Mouse (Mus musculus): Measurements from ENCODE around the gene Neurod6. TPM values are rescaled to one million over a fixed set of nuclear protein-coding genes. Genes with fewer than 3 reads are reported as not detected.
"Not testable (repeated sequence)": the region's sequence is repeated elsewhere in the genome, so short reads cannot be mapped to it uniquely, and the experiment has no call there.

The Neurod6 gene
- 23.1 and 28.7 TPM in 2 replicates for polyA plus RNA-seq (2015; fragmentation: Nextera tagmentation; extraction: Ambion mirVana)

- 60% methylated on average over 4 of the region's 4 CpGs for WGBS
- Histone ChIP-seq H3K27me3 (peaks cover 6% of the 10 kb centered on the region), H3K9me3 (no peaks in the 10 kb centered on the region), H3K36me3 (no peaks in the 10 kb centered on the region), H3K4me1 (replicated peaks) (peaks cover 11% of the 10 kb centered on the region), H3K4me2 (replicated peaks) (peak within 1 kb of the TSS; percentile 7; the same call in 1 of the 2 replicates), H3K9ac (replicated peaks) (no peak within 1 kb of the TSS), H3K4me3 (replicated peaks) (peak within 1 kb of the TSS; percentile 9), H3K27ac (peak within 1 kb of the TSS; percentile 22; the same call in 1 of the 2 replicates)
- ATAC-seq, result peak; percentile 55
Observed at GRCm38 (mm10) chr6:55680974-55681373, at the start of gene Neurod6. Neurod6 (minus strand) TSS chr6:55681263.

- H3K4me3 ChIP-seq (replicated peaks), result no peak overlapping the region
- whole genome bisulfite sequencing, result 38% methylated on average over 5 of the region's 5 CpGs
- H3K36me3 ChIP-seq, result no peaks in the 10 kb centered on the region
- no peaks in the 10 kb centered on the region for H3K9me3 ChIP-seq
- no peak overlapping the region for H3K9ac ChIP-seq (replicated peaks)
- no peak overlapping the region for H3K4me2 ChIP-seq (replicated peaks)
- no peak overlapping the region for H3K27ac ChIP-seq
- no peaks in the 10 kb centered on the region for H3K27me3 ChIP-seq
- ATAC-seq, result peak; percentile 45; the same call in 1 of the 2 replicates
- no peaks in the 10 kb centered on the region for H3K4me1 ChIP-seq (replicated peaks)
Observed at GRCm38 (mm10) chr6:55717209-55717608, 36.1 kb upstream of the Neurod6 start.

GRCm38 (mm10) chr6:55715446-55715845 lies 34.4 kb upstream of the Neurod6 start:
- no peaks in the 10 kb centered on the region for H3K27me3 ChIP-seq
- no peak overlapping the region for H3K4me3 ChIP-seq (replicated peaks)
- no peaks in the 10 kb centered on the region for H3K4me1 ChIP-seq (replicated peaks)
- no peak for ATAC-seq
- 85% methylated on average over 6 of the region's 6 CpGs for WGBS
- no peak overlapping the region for H3K9ac ChIP-seq (replicated peaks)
- H3K9me3 ChIP-seq, result no peaks in the 10 kb centered on the region
- no peak overlapping the region for H3K27ac ChIP-seq
- no peak overlapping the region for H3K4me2 ChIP-seq (replicated peaks)
- H3K36me3 ChIP-seq, result no peaks in the 10 kb centered on the region

GRCm38 (mm10) chr6:55710913-55711312 lies 29.9 kb upstream of the Neurod6 start:
- 90% methylated on average over 4 of the region's 4 CpGs for whole genome bisulfite sequencing
- not testable (repeated sequence) for H3K27ac ChIP-seq; H3K9ac ChIP-seq (replicated peaks); H3K27me3 ChIP-seq; H3K4me1 ChIP-seq (replicated peaks); H3K4me3 ChIP-seq (replicated peaks); H3K36me3 ChIP-seq; H3K9me3 ChIP-seq; H3K4me2 ChIP-seq (replicated peaks); ATAC-seq

GRCm38 (mm10) chr6:55704759-55705104 lies 23.7 kb upstream of the Neurod6 start:
- H3K4me2 ChIP-seq (replicated peaks), result no peak overlapping the region
- 100% methylated on average over 1 of the region's 1 CpGs for WGBS
- H3K27me3 ChIP-seq, result no peaks in the 10 kb centered on the region
- no peak overlapping the region for H3K9ac ChIP-seq (replicated peaks)
- H3K9me3 ChIP-seq, result no peaks in the 10 kb centered on the region
- H3K36me3 ChIP-seq, result no peaks in the 10 kb centered on the region
- no peak for ATAC-seq
- H3K4me1 ChIP-seq (replicated peaks), result no peaks in the 10 kb centered on the region
- no peak overlapping the region for H3K4me3 ChIP-seq (replicated peaks)
- no peak overlapping the region for H3K27ac ChIP-seq

- no peaks in the 10 kb centered on the region for H3K9me3 ChIP-seq
- 87% methylated on average over 8 of the region's 8 CpGs for WGBS
- no peaks in the 10 kb centered on the region for H3K36me3 ChIP-seq
- H3K4me1 ChIP-seq (replicated peaks), result no peaks in the 10 kb centered on the region
- no peak overlapping the region for H3K9ac ChIP-seq (replicated peaks)
- no peak for ATAC-seq
- H3K4me2 ChIP-seq (replicated peaks), result no peak overlapping the region
- no peak overlapping the region for H3K27ac ChIP-seq
- no peaks in the 10 kb centered on the region for H3K27me3 ChIP-seq
- H3K4me3 ChIP-seq (replicated peaks), result no peak overlapping the region
Observed at GRCm38 (mm10) chr6:55704061-55704758, 23.1 kb upstream of the Neurod6 start.

GRCm38 (mm10) chr6:55700392-55701386 lies 19.6 kb upstream of the Neurod6 start:
- Histone ChIP-seq H3K36me3 (no peaks in the 10 kb centered on the region), H3K4me3 (replicated peaks) (no peak overlapping the region), H3K9ac (replicated peaks) (no peak overlapping the region), H3K27me3 (no peaks in the 10 kb centered on the region), H3K27ac (no peak overlapping the region), H3K4me2 (replicated peaks) (no peak overlapping the region), H3K4me1 (replicated peaks) (no peaks in the 10 kb centered on the region), H3K9me3 (no peaks in the 10 kb centered on the region)
- 42% methylated on average over 4 of the region's 4 CpGs for WGBS
- no peak for ATAC-seq

- no peak for ATAC-seq
- no peaks in the 10 kb centered on the region for H3K9me3 ChIP-seq
- H3K9ac ChIP-seq (replicated peaks), result no peak overlapping the region
- H3K4me3 ChIP-seq (replicated peaks), result no peak overlapping the region
- no peaks in the 10 kb centered on the region for H3K27me3 ChIP-seq
- no peak overlapping the region for H3K27ac ChIP-seq
- no peaks in the 10 kb centered on the region for H3K36me3 ChIP-seq
- WGBS, result 93% methylated on average over 2 of the region's 2 CpGs
- H3K4me2 ChIP-seq (replicated peaks), result no peak overlapping the region
- no peaks in the 10 kb centered on the region for H3K4me1 ChIP-seq (replicated peaks)
Observed at GRCm38 (mm10) chr6:55690015-55690531, 9.0 kb upstream of the Neurod6 start.

- Histone ChIP-seq H3K4me1 (replicated peaks) (no peaks in the 10 kb centered on the region; the same call in 1 of the 2 replicates), H3K4me2 (replicated peaks) (no peak overlapping the region), H3K9ac (replicated peaks) (no peak overlapping the region), H3K4me3 (replicated peaks) (no peak overlapping the region), H3K27me3 (no peaks in the 10 kb centered on the region), H3K27ac (no peak overlapping the region), H3K9me3 (no peaks in the 10 kb centered on the region), H3K36me3 (no peaks in the 10 kb centered on the region)
- 83% methylated on average over 4 of the region's 4 CpGs for WGBS
- no peak for ATAC-seq
Observed at GRCm38 (mm10) chr6:55683506-55683905, 2.4 kb upstream of the Neurod6 start.

GRCm38 (mm10) chr6:55682886-55683285 lies 1.8 kb upstream of the Neurod6 start:
- Histone ChIP-seq H3K9ac (replicated peaks) (no peak overlapping the region), H3K36me3 (no peaks in the 10 kb centered on the region), H3K27me3 (no peaks in the 10 kb centered on the region), H3K4me3 (replicated peaks) (no peak overlapping the region), H3K4me1 (replicated peaks) (no peaks in the 10 kb centered on the region; the same call in 1 of the 2 replicates), H3K27ac (no peak overlapping the region), H3K9me3 (no peaks in the 10 kb centered on the region), H3K4me2 (replicated peaks) (no peak overlapping the region)
- no peak for ATAC-seq
- 77% methylated on average over 7 of the region's 7 CpGs for WGBS

GRCm38 (mm10) chr6:55678571-55679185 lies 2.4 kb downstream of the Neurod6 start:
- Histone ChIP-seq H3K36me3 (no peaks in the 10 kb centered on the region), H3K27me3 (peaks cover 6% of the 10 kb centered on the region), H3K4me2 (replicated peaks) (peak overlapping the region; percentile 6; the same call in 1 of the 2 replicates), H3K9ac (replicated peaks) (no peak overlapping the region), H3K9me3 (no peaks in the 10 kb centered on the region), H3K27ac (no peak overlapping the region), H3K4me3 (replicated peaks) (no peak overlapping the region), H3K4me1 (replicated peaks) (peaks cover 11% of the 10 kb centered on the region)
- ATAC-seq, result no peak
- 83% methylated on average over 7 of the region's 7 CpGs for WGBS
